Mouse (Mus musculus) midbrain, embryonic 15.5 days (tissue): ENCODE results near the gene Dyx1c1. TPM values are rescaled to one million over a fixed set of nuclear protein-coding genes. Genes with fewer than 3 reads are reported as not detected.
A peak's percentile ranks its signal among the peaks of the same experiment; 100 is the strongest.

Source experiments
- ATAC-seq: fragments of 200-750 bp; cut with Nextera tagmentation; replicated peaks from 2 replicates; pipeline ENCODE4 v1.8.0; 2017; ENCODE audit warnings: moderate TSS enrichment
- H3K27ac ChIP-seq: fragments of 300-500 bp; sonication (generic); 2 replicates; pipeline ENCODE4 v1.5.1; 2015; ENCODE audit warnings: mild to moderate bottlenecking, inconsistent platforms
- H3K27me3 ChIP-seq: fragments of 300-500 bp; sonication (generic); replicated peaks from 2 replicates; pipeline ENCODE4 v1.6.1; 2015; ENCODE audit warnings: inconsistent platforms
- H3K36me3 ChIP-seq: fragments of 300-500 bp; sonication (generic); replicated peaks from 2 replicates; pipeline ENCODE4 v1.6.1; 2015; ENCODE audit warnings: inconsistent platforms
- H3K4me1 ChIP-seq: fragments of 300-500 bp; sonication (generic); 2 replicates; pipeline ENCODE4 v1.6.1; 2015; ENCODE audit warnings: inconsistent platforms
- H3K4me2 ChIP-seq: fragments of 300-500 bp; sonication (generic); 2 replicates; pipeline ENCODE4 v1.6.1; 2015; ENCODE audit warnings: inconsistent platforms, mild to moderate bottlenecking, moderate library complexity
- H3K4me3 ChIP-seq: fragments of 300-500 bp; sonication (generic); 2 replicates; pipeline ENCODE4 v1.5.1; 2015; ENCODE audit warnings: mild to moderate bottlenecking, inconsistent platforms
- H3K9ac ChIP-seq: fragments of 300-500 bp; sonication (generic); 2 replicates; pipeline ENCODE4 v1.6.1; 2015; ENCODE audit warnings: mild to moderate bottlenecking, inconsistent platforms
- H3K9me3 ChIP-seq: fragments of 300-500 bp; sonication (generic); 2 replicates; pipeline ENCODE4 v1.6.1; 2016; ENCODE audit warnings: inconsistent platforms
- WGBS: fragments of 180-500 bp; shearing (Covaris S2); methylation state at CpG from one replicate; pipeline ENCODE4 v1.1.7; 2015; ENCODE audit warnings: mixed read lengths; 5-methylcytosine and 5-hydroxymethylcytosine counted together
- polyA plus RNA-seq: library from polyadenylated mRNA; unstranded; fragments of >200 nt; fragmentation: Nextera tagmentation; extraction: Ambion mirVana; gene quantifications from 2 replicates; pipeline ENCODE4 v1.2.1, GENCODE M21; 2015

Dyx1c1 gene
- 1.9 and 2.5 TPM in 2 replicates for polyA plus RNA-seq

GRCm38 (mm10) chr9:72958521-72959450 lies at the start of gene Dyx1c1, which contains the start of gene Gm44503:
Gene Dyx1c1, plus strand, starts transcription at chr9:72958785.
Gene Gm44503, plus strand, starts transcription at chr9:72958852.
- no peaks in the 10 kb centered on the region for H3K36me3 ChIP-seq
- peak within 1 kb of the TSS; percentile 68 for H3K27ac ChIP-seq
- 1% methylated on average over 43 of the region's 43 CpGs for WGBS
- peaks cover 10% of the 10 kb centered on the region for H3K4me1 ChIP-seq
- H3K4me2 ChIP-seq = peak within 1 kb of the TSS; percentile 62
- peak within 1 kb of the TSS; percentile 77 for H3K4me3 ChIP-seq
- no peaks in the 10 kb centered on the region for H3K27me3 ChIP-seq
- no peaks in the 10 kb centered on the region for H3K9me3 ChIP-seq
- peak within 1 kb of the TSS; percentile 49 for H3K9ac ChIP-seq
- peak; percentile 98 for ATAC-seq

- no peak for ATAC-seq
- Histone ChIP-seq H3K9ac (no peak overlapping the region), H3K4me2 (no peak overlapping the region), H3K27ac (no peak overlapping the region), H3K4me1 (no peaks in the 10 kb centered on the region), H3K36me3 (no peaks in the 10 kb centered on the region), H3K4me3 (no peak overlapping the region), H3K9me3 (no peaks in the 10 kb centered on the region), H3K27me3 (no peaks in the 10 kb centered on the region)
- 87% methylated on average over 2 of the region's 2 CpGs for WGBS
These were observed 47.2 kb upstream of the Dyx1c1 start for GRCm38 (mm10) chr9:72911381-72911780.

- H3K9me3 ChIP-seq = no peaks in the 10 kb centered on the region
- no peaks in the 10 kb centered on the region for H3K27me3 ChIP-seq
- no peak overlapping the region for H3K27ac ChIP-seq
- no peak overlapping the region for H3K4me2 ChIP-seq
- ATAC-seq = no peak
- H3K4me3 ChIP-seq = no peak overlapping the region
- H3K36me3 ChIP-seq = no peaks in the 10 kb centered on the region
- WGBS = 71% methylated on average over 6 of the region's 6 CpGs
- no peaks in the 10 kb centered on the region for H3K4me1 ChIP-seq
- no peak overlapping the region for H3K9ac ChIP-seq
These were observed 45.0 kb upstream of the Dyx1c1 start for GRCm38 (mm10) chr9:72913551-72913950.

- Histone ChIP-seq H3K9me3 (no peaks in the 10 kb centered on the region), H3K36me3 (no peaks in the 10 kb centered on the region), H3K4me2 (no peak overlapping the region), H3K27ac (no peak overlapping the region), H3K27me3 (no peaks in the 10 kb centered on the region), H3K4me1 (no peaks in the 10 kb centered on the region), H3K9ac (no peak overlapping the region), H3K4me3 (no peak overlapping the region)
- ATAC-seq = no peak
- 68% methylated on average over 7 of the region's 7 CpGs for WGBS
These were observed 42.9 kb upstream of the Dyx1c1 start for GRCm38 (mm10) chr9:72915728-72916127.

- ATAC-seq = no peak
These were observed 35.5 kb upstream of the Dyx1c1 start for GRCm38 (mm10) chr9:72923068-72923467.

GRCm38 (mm10) chr9:72925021-72925934 lies 33.3 kb upstream of the Dyx1c1 start, which contains the start of gene Pygo1:
Gene Pygo1, plus strand, starts transcription at chr9:72925645.
- Histone ChIP-seq H3K4me3 (peak within 1 kb of the TSS; percentile 86), H3K9ac (peak within 1 kb of the TSS; percentile 84), H3K27ac (peak within 1 kb of the TSS; percentile 84), H3K27me3 (no peaks in the 10 kb centered on the region), H3K4me1 (peaks cover 24% of the 10 kb centered on the region), H3K4me2 (peak within 1 kb of the TSS; percentile 89), H3K9me3 (no peaks in the 10 kb centered on the region), H3K36me3 (no peaks in the 10 kb centered on the region)
- peak; percentile 87 for ATAC-seq
- under 1% methylated on average over 107 of the region's 108 CpGs for WGBS

More at GRCm38 (mm10) chr9:72923068-72923467, 35.5 kb upstream of the Dyx1c1 start:
- Histone ChIP-seq H3K27ac (no peak overlapping the region), H3K4me3 (no peak overlapping the region), H3K4me1 (peaks cover 21% of the 10 kb centered on the region), H3K36me3 (no peaks in the 10 kb centered on the region), H3K9ac (no peak overlapping the region), H3K4me2 (no peak overlapping the region), H3K27me3 (no peaks in the 10 kb centered on the region), H3K9me3 (no peaks in the 10 kb centered on the region)
- 74% methylated on average over 3 of the region's 3 CpGs for WGBS

GRCm38 (mm10) chr9:72925935-72926258 lies 32.7 kb upstream of the Dyx1c1 start:
- ATAC-seq = peak; percentile 69
- Histone ChIP-seq H3K27me3 (no peaks in the 10 kb centered on the region), H3K4me1 (peaks cover 24% of the 10 kb centered on the region), H3K4me3 (peak overlapping the region; percentile 86), H3K9ac (peak overlapping the region; percentile 84), H3K36me3 (no peaks in the 10 kb centered on the region), H3K9me3 (no peaks in the 10 kb centered on the region), H3K4me2 (peak overlapping the region; percentile 89), H3K27ac (peak overlapping the region; percentile 84)
- WGBS = under 1% methylated on average over 20 of the region's 20 CpGs

GRCm38 (mm10) chr9:72931166-72931790 lies 27.3 kb upstream of the Dyx1c1 start:
- Histone ChIP-seq H3K4me1 (peaks cover 18% of the 10 kb centered on the region), H3K27me3 (no peaks in the 10 kb centered on the region), H3K36me3 (no peaks in the 10 kb centered on the region), H3K9me3 (no peaks in the 10 kb centered on the region), H3K4me2 (no peak overlapping the region), H3K27ac (no peak overlapping the region), H3K9ac (no peak overlapping the region), H3K4me3 (no peak overlapping the region)
- ATAC-seq = no peak
- WGBS = 80% methylated on average over 13 of the region's 13 CpGs

GRCm38 (mm10) chr9:72935309-72935708 lies 23.3 kb upstream of the Dyx1c1 start:
- H3K9me3 ChIP-seq = no peaks in the 10 kb centered on the region
- H3K27ac ChIP-seq = no peak overlapping the region
- H3K36me3 ChIP-seq = no peaks in the 10 kb centered on the region
- 86% methylated on average over 4 of the region's 4 CpGs for WGBS
- H3K4me2 ChIP-seq = no peak overlapping the region
- no peak overlapping the region for H3K9ac ChIP-seq
- no peak overlapping the region for H3K4me3 ChIP-seq
- H3K27me3 ChIP-seq = no peaks in the 10 kb centered on the region
- ATAC-seq = no peak
- H3K4me1 ChIP-seq = no peaks in the 10 kb centered on the region

- no peak overlapping the region for H3K4me3 ChIP-seq
- 76% methylated on average over 2 of the region's 2 CpGs for WGBS
- no peak overlapping the region for H3K27ac ChIP-seq
- H3K4me2 ChIP-seq = no peak overlapping the region
- no peak for ATAC-seq
- no peaks in the 10 kb centered on the region for H3K36me3 ChIP-seq
- H3K9me3 ChIP-seq = no peaks in the 10 kb centered on the region
- H3K27me3 ChIP-seq = no peaks in the 10 kb centered on the region
- no peak overlapping the region for H3K9ac ChIP-seq
- H3K4me1 ChIP-seq = no peaks in the 10 kb centered on the region
These were observed 22.3 kb upstream of the Dyx1c1 start for GRCm38 (mm10) chr9:72936301-72936700.

- WGBS = 63% methylated on average over 3 of the region's 3 CpGs
- Histone ChIP-seq H3K27me3 (no peaks in the 10 kb centered on the region), H3K9me3 (no peaks in the 10 kb centered on the region), H3K36me3 (peaks cover 25% of the 10 kb centered on the region), H3K4me3 (no peak overlapping the region), H3K9ac (no peak overlapping the region), H3K4me2 (no peak overlapping the region), H3K4me1 (no peaks in the 10 kb centered on the region), H3K27ac (no peak overlapping the region)
- ATAC-seq = no peak
These were observed 15.2 kb upstream of the Dyx1c1 start for GRCm38 (mm10) chr9:72943424-72943823.

- ATAC-seq = no peak
- peaks cover 25% of the 10 kb centered on the region for H3K36me3 ChIP-seq
- no peaks in the 10 kb centered on the region for H3K4me1 ChIP-seq
- no peak overlapping the region for H3K4me3 ChIP-seq
- H3K9me3 ChIP-seq = no peaks in the 10 kb centered on the region
- no peak overlapping the region for H3K4me2 ChIP-seq
- H3K27me3 ChIP-seq = no peaks in the 10 kb centered on the region
- H3K27ac ChIP-seq = no peak overlapping the region
- no peak overlapping the region for H3K9ac ChIP-seq
- 95% methylated on average over 13 of the region's 13 CpGs for WGBS
These were observed 14.3 kb upstream of the Dyx1c1 start for GRCm38 (mm10) chr9:72944286-72944685.
